Mouse (Mus musculus) kidney, postnatal 14 days (tissue): ENCODE data around the gene 4930467E23Rik.
"Not testable (repeated sequence)": the region's sequence is repeated elsewhere in the genome, so short reads cannot be mapped to it uniquely, and the experiment has no call there.

Experiments used
- DNase-seq: peaks from one replicate; pipeline ENCODE4 v3.0.0; 2022; ENCODE audit warnings: mixed read lengths

4930467E23Rik gene

DNA sequence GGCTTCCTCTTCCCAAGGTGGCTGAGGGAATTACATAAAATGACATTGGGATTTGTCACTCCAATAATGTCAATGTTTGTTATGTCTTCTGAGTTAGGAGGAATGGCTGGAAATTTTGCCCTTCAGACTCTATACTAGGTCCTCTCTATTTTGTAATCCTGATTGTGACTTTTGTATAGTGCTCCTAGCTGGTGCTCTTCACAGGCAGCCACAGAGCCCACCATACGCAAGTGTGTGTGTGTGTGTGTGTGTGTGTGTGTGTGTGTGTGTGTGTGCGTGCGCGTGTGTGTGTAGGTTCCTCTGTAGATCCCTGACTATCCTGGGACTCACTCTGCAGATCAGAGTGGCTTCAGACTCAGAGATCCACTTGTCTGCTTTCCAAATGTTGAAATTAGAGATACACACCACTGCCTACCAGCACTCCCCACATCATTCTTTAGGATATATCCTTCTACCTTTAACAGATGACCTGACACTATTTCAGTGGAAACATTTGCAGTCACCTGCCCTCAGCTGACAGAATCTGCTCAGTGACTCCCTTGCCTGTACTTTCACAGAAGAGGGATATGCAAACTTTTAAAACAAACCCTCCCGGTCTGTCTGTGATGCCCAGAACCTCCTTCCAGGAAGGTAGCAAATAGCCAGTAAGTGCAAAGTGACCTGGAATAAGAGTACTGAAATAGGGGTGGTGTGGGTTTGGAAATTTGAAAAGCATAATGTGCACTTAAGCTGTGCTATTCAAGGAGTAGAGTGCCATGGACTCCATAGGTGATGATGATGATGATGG lies 52.1 kb downstream of the 4930467E23Rik start:
- DNase-seq, result not testable (repeated sequence)

- not testable (repeated sequence) for DNase-seq
Observed at GRCm38 (mm10) chr8:19782736-19783135, 53.4 kb downstream of the 4930467E23Rik start.

DNA sequence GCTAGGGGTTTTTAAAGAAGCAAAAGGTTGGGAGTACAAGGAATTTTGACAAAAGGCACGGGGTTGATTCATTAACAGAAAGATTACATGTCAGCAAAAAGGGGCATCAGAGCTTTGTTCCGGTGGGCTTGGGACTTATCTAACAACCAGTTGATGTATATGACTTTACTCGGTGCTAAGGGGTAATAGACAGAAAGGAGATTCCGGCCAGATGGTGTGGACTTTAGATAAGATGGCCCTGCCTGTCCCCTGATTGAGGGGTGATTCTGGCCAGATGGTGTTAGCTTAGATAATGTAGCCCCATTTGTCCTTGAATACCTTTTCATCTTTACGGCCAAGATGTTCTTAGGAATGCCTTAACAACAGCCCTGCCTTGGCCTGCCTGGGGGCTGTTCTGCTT lies 54.5 kb downstream of the 4930467E23Rik start:
- DNase-seq, result not testable (repeated sequence)

- DNase-seq, result peak; percentile 99
Observed at GRCm38 (mm10) chr8:19784554-19785364, 55.4 kb downstream of the 4930467E23Rik start.

DNA sequence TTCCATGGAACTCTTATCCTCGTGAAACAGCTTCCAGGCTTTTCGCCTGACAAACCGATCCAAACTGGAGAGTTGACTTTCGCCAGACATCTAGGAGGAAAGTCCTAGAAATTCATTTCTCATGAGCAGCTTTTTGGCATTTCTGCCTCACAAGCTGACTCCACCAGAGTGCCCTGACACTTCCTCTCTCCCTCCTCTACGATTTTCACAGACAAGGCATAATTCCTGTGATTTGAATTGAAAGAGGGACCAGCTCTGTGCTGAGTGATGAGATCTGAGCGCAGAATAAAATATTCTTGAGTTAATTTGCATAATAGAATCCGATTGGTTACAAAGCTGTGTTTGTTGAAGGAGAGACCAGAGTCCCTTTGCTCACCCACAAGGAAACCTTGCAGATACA lies 63.3 kb downstream of the 4930467E23Rik start:
- not testable (repeated sequence) for DNase-seq
